Mouse (Mus musculus): ENCODE measurements around the gene Ebf4.
A peak's percentile ranks its signal among the peaks of the same experiment; 100 is the strongest.

The Ebf4 gene

DNA sequence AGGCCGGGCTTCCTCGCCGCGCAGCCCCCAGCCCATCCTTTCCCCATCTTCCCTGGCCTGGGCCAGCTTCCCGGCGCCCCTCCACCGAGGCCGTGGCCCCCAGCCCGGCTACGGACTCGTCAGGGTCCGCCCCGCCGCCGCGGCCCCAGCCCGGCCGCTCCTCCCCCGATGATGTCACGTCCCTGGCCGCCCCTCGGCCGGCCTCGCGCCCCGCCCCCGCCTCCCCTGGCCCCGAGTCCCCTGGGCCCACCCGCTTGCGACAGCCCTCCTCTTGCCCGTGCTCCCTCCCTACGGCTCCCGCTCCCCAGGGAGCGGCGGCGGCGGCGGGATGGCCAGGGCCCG is at the start of gene Ebf4:
Gene Ebf4, plus strand, starts transcription at position 234 of the 342 bp plus-strand sequence.
- DNase-seq (ENCODE audit: low spot score) = no peak

DNA sequence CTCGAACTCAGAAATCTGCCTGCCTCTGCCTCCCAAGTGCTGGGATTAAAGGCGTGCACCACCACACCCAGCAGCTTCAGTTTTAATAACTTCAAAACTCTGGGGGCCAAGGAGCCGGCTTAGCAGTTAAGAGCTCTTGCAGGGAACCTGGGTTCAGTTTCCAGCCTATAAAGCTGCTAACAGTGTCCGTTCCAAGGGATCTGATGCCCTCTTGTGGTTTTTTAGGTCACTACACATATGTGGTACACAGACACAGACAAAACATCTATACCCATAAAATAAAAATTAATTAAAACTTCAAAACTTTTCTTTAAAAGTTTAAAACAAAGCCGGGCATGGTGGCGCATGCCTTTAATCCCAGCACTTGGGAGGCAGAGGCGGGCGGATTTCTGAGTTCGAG is 48.1 kb upstream of the Ebf4 start:
- DNase-seq (ENCODE audit: low spot score) = no peak

DNA sequence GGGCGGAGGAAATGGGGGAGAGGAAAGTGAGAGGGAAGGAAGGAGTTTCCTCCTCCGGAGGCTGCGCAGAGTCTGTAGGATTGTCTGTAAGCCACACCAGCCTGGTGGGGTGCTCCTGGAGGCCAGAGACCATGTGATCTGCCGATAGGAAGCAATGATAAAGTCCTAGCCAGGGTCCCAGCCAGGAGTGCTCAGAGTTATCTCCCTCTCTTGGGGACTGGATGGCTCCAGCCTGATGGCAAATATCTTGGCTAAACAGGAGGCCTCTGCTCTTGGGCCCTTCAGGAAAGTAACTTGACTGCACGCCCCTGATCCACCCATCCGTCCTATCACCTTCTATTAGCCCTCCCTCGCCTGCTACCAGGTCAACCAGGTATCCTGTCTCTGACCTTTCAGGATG is 46.7 kb upstream of the Ebf4 start:
- no peak for DNase-seq (ENCODE audit: low spot score)

DNA sequence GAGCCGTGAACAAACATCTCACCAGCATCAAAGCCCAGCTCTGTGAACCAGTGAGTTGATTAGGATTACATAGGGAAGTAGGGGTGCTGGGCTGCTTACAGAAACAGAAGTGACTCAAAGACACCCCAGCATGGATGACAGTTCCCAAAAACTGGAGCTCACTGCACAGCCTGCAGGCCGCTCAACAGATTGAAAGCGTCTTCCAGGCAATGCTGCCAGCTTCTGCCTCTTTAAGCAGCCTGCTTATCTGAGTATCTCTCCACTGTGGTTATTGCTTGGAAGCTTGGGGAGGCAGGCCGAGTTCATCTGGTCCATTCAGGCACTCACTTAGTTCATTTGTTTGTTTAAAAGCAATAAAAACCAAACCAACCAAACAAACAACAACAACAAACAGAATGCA is 38.2 kb upstream of the Ebf4 start:
- DNase-seq (ENCODE audit: low spot score) = no peak

DNA sequence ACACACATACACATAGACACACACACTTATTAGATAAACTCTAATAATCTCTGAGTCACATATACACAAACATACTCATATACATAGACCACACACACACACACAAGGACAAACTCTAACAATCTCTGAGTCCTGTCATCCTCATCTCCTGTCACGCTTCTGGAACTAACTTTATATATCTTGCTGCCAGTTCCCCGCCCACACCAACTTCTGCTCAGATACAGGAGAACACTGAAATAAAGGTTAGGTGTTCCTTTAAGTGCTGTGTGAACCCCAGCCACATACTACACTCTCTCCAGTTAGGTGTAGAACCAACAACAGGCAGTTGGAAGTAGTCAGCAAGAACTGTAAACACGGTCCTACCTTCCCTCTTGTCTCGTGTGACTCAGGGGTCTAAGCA is 34.1 kb upstream of the Ebf4 start:
- DNase-seq (ENCODE audit: low spot score) = no peak

DNA sequence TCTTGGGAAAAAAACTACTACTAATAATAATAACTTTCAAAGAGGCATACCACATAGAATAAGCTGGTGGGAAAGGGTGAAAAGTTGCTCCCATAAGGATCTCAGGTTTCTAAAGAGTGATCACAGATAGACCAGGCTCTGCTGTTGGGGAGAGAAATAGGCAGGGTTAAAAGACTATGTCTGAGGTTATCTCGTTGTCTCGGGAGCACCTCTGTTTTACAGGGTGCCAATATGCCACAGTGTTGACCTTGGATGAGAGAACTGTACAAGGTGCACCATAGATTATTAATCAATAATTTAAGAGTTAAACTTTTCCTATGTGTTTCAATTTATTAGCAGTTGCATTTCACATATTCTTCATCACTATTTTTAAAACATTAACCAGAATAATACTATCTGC is 33.1 kb upstream of the Ebf4 start:
- no peak for DNase-seq (ENCODE audit: low spot score)

DNA sequence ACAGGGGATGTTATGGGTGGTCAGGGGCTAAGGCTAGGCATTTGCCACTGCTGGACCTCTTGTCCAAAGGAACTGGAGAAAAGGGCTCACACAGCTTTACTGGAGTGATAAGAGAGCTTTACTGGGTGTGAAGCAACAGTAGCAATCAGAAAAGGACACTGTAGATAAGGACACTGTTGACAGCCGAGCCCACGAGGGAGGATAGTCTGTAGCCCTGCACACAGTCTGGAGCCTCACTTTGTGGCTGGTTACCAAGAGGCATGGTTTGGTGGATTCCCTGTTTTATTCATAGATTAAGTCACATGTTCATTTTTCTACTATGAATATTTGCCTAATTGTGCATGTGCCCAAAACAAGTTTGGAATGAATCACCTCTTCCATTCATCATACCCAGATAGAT is 32.6 kb upstream of the Ebf4 start:
- DNase-seq (ENCODE audit: low spot score) = no peak

DNA sequence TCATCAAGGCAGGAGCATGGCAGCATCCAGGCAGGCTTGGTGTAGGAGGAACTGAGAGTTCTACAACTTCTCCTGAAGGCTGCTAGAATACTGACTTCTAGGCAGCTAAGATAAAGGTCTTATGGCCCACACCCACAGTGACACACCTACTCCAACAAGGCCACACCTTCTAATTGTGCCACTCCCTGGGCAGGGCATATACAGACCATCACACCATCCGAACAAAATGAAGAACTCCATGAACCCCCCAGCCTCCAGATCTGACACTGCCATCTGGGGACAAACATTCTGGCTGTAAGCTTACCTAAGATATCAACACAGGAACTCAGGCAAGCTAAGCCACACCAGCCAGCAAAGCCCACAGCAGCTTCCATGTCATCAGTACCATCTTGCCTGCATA is 29.4 kb upstream of the Ebf4 start:
- DNase-seq (ENCODE audit: low spot score) = no peak

DNA sequence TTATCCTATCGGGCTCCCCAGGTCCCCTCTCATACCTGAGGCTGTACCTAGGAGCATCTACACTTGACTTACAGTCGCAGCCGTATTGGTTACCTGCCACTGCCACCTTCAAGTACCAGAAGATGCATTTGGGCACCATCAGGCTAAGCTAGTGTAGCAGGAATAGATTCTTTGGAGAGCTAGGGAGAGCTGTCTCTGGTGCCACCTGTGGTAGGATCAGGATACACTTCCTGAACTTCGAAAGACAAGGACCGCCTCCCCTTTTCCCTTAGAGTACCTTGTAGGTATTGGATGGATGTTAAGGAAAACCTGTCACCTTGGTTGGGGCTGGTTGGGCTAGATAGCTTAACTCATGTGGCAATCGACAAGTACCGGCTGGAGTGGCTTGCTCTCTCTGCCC is 26.9 kb upstream of the Ebf4 start:
- DNase-seq (ENCODE audit: low spot score) = no peak

DNA sequence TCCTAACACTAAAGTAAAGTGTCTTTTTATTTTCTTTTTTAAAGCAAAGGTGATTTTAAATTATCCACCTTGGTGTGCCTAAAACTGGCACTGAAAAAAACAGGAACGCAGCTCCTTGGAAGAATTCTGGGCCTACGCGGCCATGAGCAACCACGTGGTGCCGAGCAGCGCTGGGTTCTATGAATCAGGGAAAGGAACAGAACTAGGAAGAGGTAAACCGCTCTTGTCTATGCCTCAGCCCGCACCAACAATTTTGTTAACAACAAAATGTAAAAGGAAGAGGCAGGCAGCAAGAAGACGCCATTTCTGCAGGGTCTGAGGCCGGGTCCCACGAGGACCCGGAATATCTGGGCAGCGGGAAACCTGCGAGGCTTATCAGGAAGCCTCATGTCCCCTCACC is 21.2 kb upstream of the Ebf4 start:
- DNase-seq (ENCODE audit: low spot score) = no peak

DNA sequence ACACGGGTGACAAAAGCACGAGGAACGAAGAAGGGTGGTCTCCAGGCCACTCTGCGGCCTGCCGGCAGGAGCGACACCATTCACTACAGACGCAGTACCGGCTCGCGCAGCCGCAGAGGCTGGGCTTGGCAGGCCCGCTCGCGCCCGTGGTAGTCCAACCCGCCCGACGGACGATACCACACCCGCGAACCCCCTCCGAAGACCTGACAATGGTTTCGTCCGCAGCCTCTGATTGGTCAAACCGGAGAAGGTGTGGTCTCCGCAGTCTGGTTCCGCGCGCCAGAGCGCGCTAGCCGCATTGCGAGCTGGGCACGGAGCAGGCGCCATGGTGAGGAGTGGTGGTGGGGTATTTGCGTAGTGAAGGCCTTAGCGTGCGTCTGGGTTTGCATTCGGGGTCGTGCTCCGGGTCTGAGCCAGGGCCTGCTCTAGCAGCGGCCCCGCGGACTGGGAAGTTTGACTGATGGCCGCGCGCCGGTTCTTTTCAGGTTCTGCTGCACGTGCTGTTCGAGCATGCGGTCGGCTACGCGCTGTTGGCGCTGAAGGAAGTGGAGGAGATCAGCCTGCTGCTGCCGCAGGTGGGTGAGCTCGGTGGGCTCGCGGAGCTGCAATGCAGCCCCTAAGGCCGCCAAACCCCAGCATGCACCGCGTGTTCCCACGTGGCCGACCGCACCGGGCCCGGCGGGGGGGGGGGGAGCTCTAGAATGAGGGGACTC is 20.7 kb upstream of the Ebf4 start, which contains the start of gene Nop56:
Gene Nop56, plus strand, starts transcription at position 282 of the 713 bp plus-strand sequence.
- DNase-seq (ENCODE audit: low spot score) = peak; percentile 99

DNA sequence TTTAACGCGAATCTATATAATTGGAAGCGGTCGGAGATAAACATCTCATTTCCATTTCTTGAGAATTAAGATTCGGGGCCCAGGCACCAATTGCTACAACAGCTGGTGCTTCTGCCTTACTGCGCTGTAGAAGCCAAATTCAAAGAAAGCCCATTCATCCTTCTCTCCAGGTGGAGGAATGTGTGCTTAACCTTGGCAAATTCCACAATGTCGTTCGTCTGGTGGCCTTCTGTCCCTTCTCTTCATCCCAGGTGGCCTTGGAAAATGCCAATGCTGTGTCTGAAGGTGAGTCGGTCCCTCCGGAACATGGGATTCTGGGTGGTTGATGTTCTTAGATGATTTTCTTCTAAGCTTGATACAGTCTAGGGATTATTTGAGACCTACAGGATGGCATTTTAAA is 20.1 kb upstream of the Ebf4 start:
- DNase-seq (ENCODE audit: low spot score) = no peak

DNA sequence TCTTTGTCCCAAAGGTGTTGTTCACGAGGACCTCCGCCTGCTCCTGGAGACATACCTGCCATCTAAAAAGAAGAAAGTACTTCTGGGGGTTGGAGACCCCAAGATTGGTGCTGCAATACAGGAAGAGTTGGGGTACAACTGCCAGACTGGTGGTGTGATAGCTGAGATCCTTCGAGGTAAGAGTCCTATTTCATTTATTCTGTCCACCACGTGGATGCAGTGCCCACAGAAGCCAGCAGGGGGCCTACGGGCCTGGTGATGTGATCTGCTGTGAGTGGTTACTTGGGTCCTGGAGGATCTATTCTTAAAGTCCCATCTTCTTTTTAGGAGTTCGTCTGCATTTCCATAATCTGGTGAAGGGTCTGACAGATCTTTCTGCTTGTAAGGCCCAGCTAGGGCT is 19.3 kb upstream of the Ebf4 start:
- DNase-seq (ENCODE audit: low spot score) = no peak

DNA sequence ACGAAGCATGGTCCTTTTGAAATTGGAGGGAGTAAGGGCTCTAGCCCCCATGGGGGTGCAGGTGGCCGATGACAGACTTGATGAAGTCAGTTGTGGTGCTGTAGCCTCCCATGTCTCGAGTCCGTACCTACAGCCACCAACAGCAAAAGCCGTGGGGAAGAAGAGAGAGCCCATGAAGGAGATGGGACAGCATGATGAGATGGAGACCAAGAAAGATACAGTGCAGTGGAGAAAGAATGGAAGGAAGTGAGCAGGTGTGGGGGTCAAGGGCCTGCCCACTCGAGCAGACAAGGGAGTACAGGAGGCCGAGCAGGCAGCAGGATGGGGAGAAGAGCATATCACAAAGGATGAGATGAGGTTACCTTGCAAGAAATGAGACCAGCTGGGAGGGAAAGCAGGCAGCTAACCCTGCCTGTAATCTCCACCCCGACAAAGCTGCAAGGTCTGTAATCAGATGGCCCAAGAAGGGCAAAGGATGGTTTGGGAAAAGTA is 15.3 kb upstream of the Ebf4 start:
- no peak for DNase-seq (ENCODE audit: low spot score)

DNA sequence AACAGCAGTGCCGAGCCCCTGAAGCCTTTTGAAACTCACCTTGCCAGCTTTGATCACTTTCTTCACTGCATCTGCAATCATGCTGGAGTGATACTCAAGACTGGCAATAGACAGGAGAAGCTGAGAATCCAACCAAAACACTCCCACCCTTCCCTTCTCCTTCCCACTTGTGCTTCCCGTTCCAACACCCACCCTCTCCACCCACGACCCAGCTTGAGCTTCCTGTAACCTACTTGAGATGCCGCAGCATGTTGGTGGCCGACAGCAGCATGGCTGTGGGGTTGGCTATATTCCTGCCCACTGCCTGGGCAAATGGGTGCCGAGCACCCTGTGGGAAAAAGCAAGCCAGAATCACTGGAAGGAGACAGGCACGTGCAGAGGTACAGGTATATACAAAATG is 14.7 kb upstream of the Ebf4 start:
- DNase-seq (ENCODE audit: low spot score) = no peak

DNA sequence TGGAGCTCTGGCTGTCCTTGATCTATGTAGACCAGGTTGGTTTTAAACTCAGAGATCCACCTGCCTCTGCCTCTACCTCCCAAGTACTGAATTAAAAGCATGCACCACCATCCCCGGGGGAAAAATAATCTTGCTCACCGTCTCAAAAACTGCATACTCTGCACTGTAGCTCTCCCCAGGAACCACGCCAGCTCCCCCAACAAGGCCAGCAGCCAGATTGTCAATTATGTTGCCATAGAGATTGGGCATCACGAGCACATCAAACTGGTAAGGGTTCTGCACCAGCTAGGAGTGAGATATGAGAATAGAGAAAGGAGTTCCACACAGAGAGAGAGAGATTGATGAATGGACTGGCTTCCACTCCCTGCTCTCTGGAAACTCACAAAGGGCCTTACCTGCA is 14.2 kb upstream of the Ebf4 start:
- DNase-seq (ENCODE audit: low spot score) = no peak

DNA sequence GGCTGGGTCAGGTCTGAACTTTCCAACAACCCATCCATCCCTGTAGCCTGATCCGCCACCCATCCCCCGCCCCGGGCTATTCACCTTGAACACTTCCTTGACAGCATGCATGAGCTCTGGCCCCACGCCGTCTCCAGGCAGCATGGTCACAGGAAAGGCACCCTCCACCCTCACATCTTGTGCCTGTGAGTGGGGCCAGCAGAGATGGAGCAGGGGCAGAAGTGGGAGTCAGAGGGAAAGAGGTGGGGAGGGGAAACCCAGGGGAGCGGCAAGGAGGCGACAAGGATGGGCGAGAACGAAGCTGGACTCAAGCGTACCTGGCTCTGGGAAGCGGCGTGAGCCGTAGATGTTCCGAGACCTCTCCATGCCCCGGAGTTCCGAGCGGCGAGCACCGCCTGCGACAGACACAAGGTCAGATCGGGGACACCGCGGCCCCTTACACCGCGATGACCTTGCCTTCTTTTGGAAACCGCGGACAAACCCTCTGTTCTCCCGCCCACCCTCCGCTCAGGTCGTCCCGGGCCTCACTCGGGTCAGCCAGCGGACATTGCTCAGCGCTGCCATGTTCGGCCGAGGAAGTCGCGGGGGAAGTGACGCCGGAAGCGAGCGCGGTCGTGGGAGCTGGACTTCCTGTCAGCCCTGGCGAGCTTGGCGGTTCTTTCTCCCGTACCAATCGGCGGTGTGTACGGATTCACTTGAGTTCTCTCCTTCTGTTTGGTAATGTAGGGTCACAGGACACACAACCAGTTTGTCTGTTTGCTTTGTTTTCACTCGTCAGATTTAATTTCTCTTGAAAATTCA is 10.9 kb upstream of the Ebf4 start, which contains the start of gene Idh3b:
Gene Idh3b, minus strand, starts transcription at position 694 of the 801 bp plus-strand sequence.
- DNase-seq (ENCODE audit: low spot score) = peak; percentile 76

DNA sequence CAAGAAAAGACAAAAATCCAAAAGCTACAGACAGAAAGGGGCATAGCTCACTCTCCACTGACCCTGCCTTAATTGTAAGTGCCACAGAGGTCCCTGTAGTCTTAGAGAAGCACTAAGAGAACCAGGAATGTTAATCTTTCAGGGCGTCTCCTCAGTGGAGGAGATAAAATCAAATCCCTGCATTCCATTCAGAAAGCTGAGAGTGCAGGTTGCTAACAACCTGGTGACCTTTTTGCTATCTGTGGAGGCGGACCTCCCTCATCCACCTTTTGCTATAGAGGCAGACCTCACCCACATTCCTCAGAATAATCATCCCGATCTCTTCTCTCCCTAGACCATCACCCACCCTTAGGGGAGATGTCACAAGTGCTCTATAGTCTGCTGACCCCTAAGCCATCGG is 5.9 kb upstream of the Ebf4 start:
- no peak for DNase-seq (ENCODE audit: low spot score)

DNA sequence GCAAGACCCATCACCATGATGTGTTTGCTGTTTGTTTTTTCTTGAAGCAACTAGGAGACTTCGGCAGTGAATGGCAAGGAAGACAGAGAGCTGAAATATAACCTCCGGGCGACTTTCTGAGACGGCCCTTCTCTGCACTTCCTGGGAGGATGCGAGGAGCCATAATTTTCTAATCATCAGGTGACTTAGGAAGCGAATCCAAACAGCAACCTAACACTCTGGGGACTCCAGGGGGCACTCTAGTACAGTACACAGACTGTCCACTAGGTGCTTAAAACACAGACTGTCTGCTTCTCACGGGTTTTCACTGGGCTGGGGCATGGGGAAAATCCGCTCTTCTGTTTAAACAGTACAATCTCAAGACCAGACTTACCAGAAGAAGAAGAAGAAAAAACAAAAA is 3.5 kb upstream of the Ebf4 start:
- DNase-seq (ENCODE audit: low spot score) = peak; percentile 70

DNA sequence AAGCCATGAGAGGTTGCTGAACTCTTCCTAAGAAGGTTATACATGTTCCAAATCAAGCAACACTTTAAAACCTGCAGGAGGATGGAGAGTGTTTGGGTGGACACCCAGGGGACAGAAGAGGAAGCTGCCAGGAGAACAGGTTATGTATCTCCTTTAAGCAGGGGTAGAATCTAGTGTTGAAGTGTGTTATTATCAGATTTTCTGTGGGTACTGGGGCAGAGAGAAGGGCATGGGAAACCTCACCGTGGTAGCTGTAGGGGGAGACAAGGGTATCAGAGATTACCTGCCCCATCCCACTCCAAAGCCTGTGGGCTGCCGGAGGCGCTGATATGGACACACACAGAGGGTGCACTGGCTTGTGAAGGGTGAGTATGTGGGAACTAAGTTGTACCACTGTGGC is 2.0 kb upstream of the Ebf4 start:
- DNase-seq (ENCODE audit: low spot score) = no peak

DNA sequence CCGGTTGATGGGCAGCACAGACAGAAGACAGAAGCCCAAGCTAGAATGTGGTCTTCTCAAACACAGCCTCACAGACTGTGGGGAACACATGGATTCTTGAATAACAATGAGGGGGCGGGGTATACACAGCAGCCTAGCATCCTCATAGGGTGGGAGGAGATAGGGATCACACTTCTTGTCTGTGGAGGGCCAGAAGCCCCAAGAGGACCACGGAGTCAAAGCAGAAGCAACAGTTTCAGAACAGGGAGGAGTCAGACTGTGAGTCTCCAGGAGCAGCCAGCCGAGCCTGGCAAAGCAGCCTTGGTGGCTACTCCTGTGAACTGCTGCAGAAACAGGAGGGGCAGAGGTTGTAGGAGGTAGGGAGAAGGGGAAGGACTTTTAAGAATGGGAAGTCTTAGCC is 1.5 kb upstream of the Ebf4 start:
- no peak for DNase-seq (ENCODE audit: low spot score)

DNA sequence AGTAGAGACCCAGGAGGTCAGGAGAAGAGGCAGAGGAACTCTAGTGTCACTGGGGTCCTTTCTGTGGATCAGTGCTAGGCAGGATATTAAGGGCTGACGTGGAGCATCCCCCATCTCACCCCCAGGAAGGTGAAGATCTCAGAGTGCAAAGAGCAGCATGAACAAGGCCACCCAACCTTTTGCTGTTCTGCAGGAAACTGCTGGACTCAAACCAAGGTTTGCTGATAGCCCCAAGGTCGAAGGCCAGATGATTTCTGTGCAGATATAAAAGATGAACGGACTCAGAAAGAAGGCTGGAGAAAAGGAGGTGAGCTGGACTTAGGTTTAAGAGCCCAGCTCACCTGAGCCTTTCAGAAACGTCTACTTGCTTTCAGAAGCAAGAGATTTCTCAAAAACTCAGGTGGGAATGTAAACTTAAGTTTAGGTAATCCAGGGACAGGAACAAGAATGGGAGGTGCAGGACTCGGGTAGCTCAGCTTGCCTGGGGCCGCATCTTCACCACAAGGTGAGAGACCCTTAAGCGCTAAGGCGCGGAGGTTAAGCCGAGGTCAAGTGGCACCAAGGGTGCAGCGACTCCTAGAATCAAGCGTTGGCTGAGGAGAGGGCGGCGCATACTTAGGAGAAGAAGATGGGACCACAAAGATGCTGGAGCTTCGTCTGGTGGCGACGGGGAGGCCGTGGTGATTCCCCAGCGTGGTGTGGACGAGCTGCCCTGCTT is 592 bp upstream of the Ebf4 start:
- no peak for DNase-seq (ENCODE audit: low spot score)

Measured in left cerebral cortex, adult 11 months (tissue).